Mouse (Mus musculus) Muller cell, postnatal 12 days (primary cell): ENCODE measurements around the gene Rc3h1.
"Not testable (repeated sequence)": the region's sequence is repeated elsewhere in the genome, so short reads cannot be mapped to it uniquely, and the experiment has no call there.

Experiments used
- DNase-seq: peaks from one replicate; pipeline ENCODE4 v3.0.0-alpha.2; 2015; ENCODE audit errors: inconsistent ontology term

Rc3h1 gene

GRCm38 (mm10) chr1:160963199-160963598 lies 57.0 kb downstream of the Rc3h1 start:
- no peak for DNase-seq

- no peak for DNase-seq
Observed at GRCm38 (mm10) chr1:160967268-160967667, 61.0 kb downstream of the Rc3h1 start.

GRCm38 (mm10) chr1:160968643-160969042 lies 62.4 kb downstream of the Rc3h1 start:
- DNase-seq = no peak

GRCm38 (mm10) chr1:160978071-160978735 lies 72.0 kb downstream of the Rc3h1 start, which contains the start of gene Serpinc1:
Gene Serpinc1, plus strand, starts transcription at chr1:160978585.
- no peak for DNase-seq

- DNase-seq = no peak
Observed at GRCm38 (mm10) chr1:160980021-160980420, 73.8 kb downstream of the Rc3h1 start.

- DNase-seq = no peak
Observed at GRCm38 (mm10) chr1:160980537-160981234, 74.5 kb downstream of the Rc3h1 start.

- DNase-seq = no peak
Observed at GRCm38 (mm10) chr1:160981337-160981736, 75.1 kb downstream of the Rc3h1 start.

GRCm38 (mm10) chr1:160982887-160983286 lies 76.7 kb downstream of the Rc3h1 start:
- DNase-seq = no peak

GRCm38 (mm10) chr1:160984731-160985130 lies 78.5 kb downstream of the Rc3h1 start:
- DNase-seq = not testable (repeated sequence)

- no peak for DNase-seq
Observed at GRCm38 (mm10) chr1:160985477-160985876, 79.3 kb downstream of the Rc3h1 start.

GRCm38 (mm10) chr1:160986881-160987635 lies 80.8 kb downstream of the Rc3h1 start:
- DNase-seq = no peak

- no peak for DNase-seq
Observed at GRCm38 (mm10) chr1:160989395-160989794, 83.2 kb downstream of the Rc3h1 start.

GRCm38 (mm10) chr1:160993851-160994250 lies 87.6 kb downstream of the Rc3h1 start:
- DNase-seq = no peak

- DNase-seq = peak; percentile 1
Observed at GRCm38 (mm10) chr1:161004942-161005341, 98.7 kb downstream of the Rc3h1 start.

- DNase-seq = no peak
Observed at GRCm38 (mm10) chr1:161005526-161005925, 99.3 kb downstream of the Rc3h1 start.

- DNase-seq = no peak
Observed at GRCm38 (mm10) chr1:161006471-161006870, 100.3 kb downstream of the Rc3h1 start.

- no peak for DNase-seq
Observed at GRCm38 (mm10) chr1:161008038-161008437, 101.8 kb downstream of the Rc3h1 start.

GRCm38 (mm10) chr1:161010436-161010835 lies 104.2 kb downstream of the Rc3h1 start:
- DNase-seq = no peak

- no peak for DNase-seq
Observed at GRCm38 (mm10) chr1:161016378-161016777, 110.2 kb downstream of the Rc3h1 start.

- no peak for DNase-seq
Observed at GRCm38 (mm10) chr1:161020051-161020450, 113.8 kb downstream of the Rc3h1 start.
